Mouse (Mus musculus): ENCODE data around the gene Pmis2.

GRCm38 (mm10) chr7:30717716-30718046 is 46.3 kb upstream of the Pmis2 start:
- no peak for TF ChIP-seq FLI1 (IDR thresholded peaks at IDR 0.05; ENCODE audit: low read length)
- no peak for TF ChIP-seq GATA1 (IDR thresholded peaks at IDR 0.05; ENCODE audit: borderline replicate concordance, low read length)
